Mouse (Mus musculus) neural tube, embryonic 12.5 days (tissue): ENCODE measurements around the gene Rapgef5. TPM values are rescaled to one million over a fixed set of nuclear protein-coding genes. Genes with fewer than 3 reads are reported as not detected.
A peak's percentile ranks its signal among the peaks of the same experiment; 100 is the strongest.

Experiments
- ATAC-seq: fragments of 200-750 bp; cut with Nextera tagmentation; 2 replicates; pipeline ENCODE4 v1.8.0; 2017; ENCODE audit warnings: low read depth, mild to moderate bottlenecking, moderate TSS enrichment, moderate library complexity; ENCODE audit not compliant: low FRiP score
- H3K27ac ChIP-seq: fragments of 300-500 bp; sonication (generic); 2 replicates; pipeline ENCODE4 v1.5.1; 2016
- H3K27me3 ChIP-seq: fragments of 300-500 bp; sonication (generic); replicated peaks from 2 replicates; pipeline ENCODE4 v1.6.1; 2016; ENCODE audit warnings: mild to moderate bottlenecking
- H3K36me3 ChIP-seq: fragments of 300-500 bp; sonication (generic); 2 replicates; pipeline ENCODE4 v1.6.1; 2016; ENCODE audit warnings: mild to moderate bottlenecking
- H3K4me1 ChIP-seq: fragments of 300-500 bp; sonication (generic); 2 replicates; pipeline ENCODE4 v1.6.1; 2016
- H3K4me2 ChIP-seq: fragments of 300-500 bp; sonication (generic); replicated peaks from 2 replicates; pipeline ENCODE4 v1.6.1; 2016; ENCODE audit warnings: mild to moderate bottlenecking
- H3K4me3 ChIP-seq: fragments of 300-500 bp; sonication (generic); 2 replicates; pipeline ENCODE4 v1.5.1; 2016
- H3K9ac ChIP-seq: fragments of 300-500 bp; sonication (generic); 2 replicates; pipeline ENCODE4 v1.6.1; 2016; ENCODE audit warnings: mild to moderate bottlenecking
- H3K9me3 ChIP-seq: fragments of 300-500 bp; sonication (generic); 2 replicates; pipeline ENCODE4 v1.6.1; 2016; ENCODE audit warnings: mild to moderate bottlenecking
- WGBS: fragments of 180-500 bp; shearing (Covaris S2); methylation state at CpG from one replicate; pipeline ENCODE4 v1.1.7; 2016; 5-methylcytosine and 5-hydroxymethylcytosine counted together
- polyA plus RNA-seq: library from polyadenylated mRNA; unstranded; fragments of >200 nt; fragmentation: Nextera tagmentation; extraction: Ambion mirVana; gene quantifications from 2 replicates; pipeline ENCODE4 v1.2.1, GENCODE M21; 2016

Gene Rapgef5
- polyA plus RNA-seq, 1 experiment from 2014 or later: 35.8 TPM

GRCm38 (mm10) chr12:117684788-117685187 is 168.5 kb downstream of the Rapgef5 start:
- H3K36me3 ChIP-seq: no peaks in the 10 kb centered on the region
- no peak for ATAC-seq
- no peak overlapping the region for H3K9ac ChIP-seq
- WGBS: 15% methylated on average over 3 of the region's 3 CpGs
- H3K4me3 ChIP-seq: no peak overlapping the region
- no peak overlapping the region for H3K27ac ChIP-seq
- H3K9me3 ChIP-seq: no peaks in the 10 kb centered on the region
- no peak overlapping the region for H3K4me2 ChIP-seq
- H3K4me1 ChIP-seq: peaks cover 30% of the 10 kb centered on the region
- no peaks in the 10 kb centered on the region for H3K27me3 ChIP-seq

GRCm38 (mm10) chr12:117685336-117685735 is 169.1 kb downstream of the Rapgef5 start:
- H3K4me1 ChIP-seq: peaks cover 30% of the 10 kb centered on the region
- no peaks in the 10 kb centered on the region for H3K27me3 ChIP-seq
- H3K9ac ChIP-seq: no peak overlapping the region
- no peak overlapping the region for H3K4me3 ChIP-seq
- no peaks in the 10 kb centered on the region for H3K9me3 ChIP-seq
- no peaks in the 10 kb centered on the region for H3K36me3 ChIP-seq
- ATAC-seq: no peak
- no peak overlapping the region for H3K4me2 ChIP-seq
- H3K27ac ChIP-seq: no peak overlapping the region

- no peaks in the 10 kb centered on the region for H3K27me3 ChIP-seq
- H3K36me3 ChIP-seq: no peaks in the 10 kb centered on the region
- H3K9me3 ChIP-seq: no peaks in the 10 kb centered on the region
- 32% methylated on average over 3 of the region's 3 CpGs for WGBS
- H3K4me2 ChIP-seq: no peak overlapping the region; the same call in 1 of the 2 replicates
- H3K4me3 ChIP-seq: no peak overlapping the region
- no peak overlapping the region for H3K27ac ChIP-seq
- H3K4me1 ChIP-seq: peaks cover 34% of the 10 kb centered on the region
- no peak for ATAC-seq
- H3K9ac ChIP-seq: no peak overlapping the region
These were observed 170.5 kb downstream of the Rapgef5 start for GRCm38 (mm10) chr12:117686732-117687131.

DNA sequence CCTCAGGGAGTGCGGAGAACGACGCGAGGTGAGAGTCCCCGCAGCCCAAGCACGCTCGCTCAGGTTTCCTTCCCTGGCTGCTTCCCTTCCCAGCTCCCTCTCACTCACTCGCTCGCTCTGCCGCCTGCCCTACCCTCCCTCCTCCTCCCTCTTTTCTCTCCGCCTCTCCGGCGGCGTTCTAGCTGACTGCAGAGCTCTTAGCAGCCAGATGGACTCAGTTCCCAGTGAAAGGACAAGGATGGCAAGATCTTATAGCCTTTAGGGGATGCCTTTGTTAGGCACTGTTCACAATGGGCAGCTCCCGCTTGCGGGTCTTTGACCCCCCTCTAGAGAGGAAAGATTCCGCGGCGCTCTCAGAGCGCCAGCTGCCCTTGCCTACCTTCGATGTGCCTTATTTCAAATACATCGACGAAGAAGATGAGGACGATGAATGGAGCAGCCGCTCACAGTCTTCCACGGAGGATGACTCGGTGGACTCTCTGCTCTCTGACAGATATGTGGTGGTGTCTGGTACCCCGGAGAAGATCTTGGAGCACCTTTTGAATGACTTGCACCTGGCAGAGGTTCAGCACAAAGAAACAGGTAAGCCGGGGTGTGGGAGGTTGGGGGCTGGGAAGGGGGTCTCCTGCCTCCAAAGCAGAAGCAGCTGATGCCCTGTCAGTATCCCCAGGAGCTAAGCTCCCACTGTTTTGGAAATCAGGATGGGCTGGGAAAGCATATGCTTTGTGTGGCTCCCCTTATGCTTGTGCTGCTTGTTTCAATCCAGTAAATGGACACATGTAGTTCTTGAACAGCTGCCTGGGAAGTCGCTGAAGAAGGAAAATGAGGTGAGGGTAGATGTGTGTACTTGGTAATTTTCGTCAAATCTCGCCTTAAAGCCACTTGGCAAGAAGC is 172.6 kb downstream of the Rapgef5 start:
- Histone ChIP-seq H3K4me1 (peaks cover 42% of the 10 kb centered on the region), H3K4me3 (peak overlapping the region; percentile 51), H3K9ac (peak overlapping the region; percentile 71), H3K27ac (peak overlapping the region; percentile 85), H3K27me3 (no peaks in the 10 kb centered on the region), H3K4me2 (peak overlapping the region; percentile 64), H3K9me3 (no peaks in the 10 kb centered on the region), H3K36me3 (no peaks in the 10 kb centered on the region)
- peak; percentile 84 for ATAC-seq
- WGBS: 3% methylated on average over 32 of the region's 32 CpGs

- 76% methylated on average over 5 of the region's 5 CpGs for WGBS
- Histone ChIP-seq H3K4me3 (peak overlapping the region; percentile 24), H3K4me1 (peaks cover 30% of the 10 kb centered on the region), H3K27ac (no peak overlapping the region), H3K4me2 (peak overlapping the region; percentile 64), H3K27me3 (no peaks in the 10 kb centered on the region), H3K9me3 (no peaks in the 10 kb centered on the region), H3K36me3 (no peaks in the 10 kb centered on the region), H3K9ac (0 out of 2 replicates have a peak overlapping the region, but pooled peaks have one; percentile 6)
- ATAC-seq: no peak
These were observed 175.1 kb downstream of the Rapgef5 start for GRCm38 (mm10) chr12:117691336-117691735.

- H3K9me3 ChIP-seq: no peaks in the 10 kb centered on the region
- H3K4me3 ChIP-seq: 0 out of 2 replicates have a peak overlapping the region, but pooled peaks have one; percentile 5
- no peak for ATAC-seq
- peak overlapping the region; percentile 38; the same call in 1 of the 2 replicates for H3K9ac ChIP-seq
- no peaks in the 10 kb centered on the region for H3K27me3 ChIP-seq
- H3K4me1 ChIP-seq: peaks cover 22% of the 10 kb centered on the region
- 28% methylated on average over 1 of the region's 1 CpGs for WGBS
- no peak overlapping the region for H3K27ac ChIP-seq
- peak overlapping the region; percentile 64 for H3K4me2 ChIP-seq
- no peaks in the 10 kb centered on the region for H3K36me3 ChIP-seq
These were observed 176.5 kb downstream of the Rapgef5 start for GRCm38 (mm10) chr12:117692775-117693174.

DNA sequence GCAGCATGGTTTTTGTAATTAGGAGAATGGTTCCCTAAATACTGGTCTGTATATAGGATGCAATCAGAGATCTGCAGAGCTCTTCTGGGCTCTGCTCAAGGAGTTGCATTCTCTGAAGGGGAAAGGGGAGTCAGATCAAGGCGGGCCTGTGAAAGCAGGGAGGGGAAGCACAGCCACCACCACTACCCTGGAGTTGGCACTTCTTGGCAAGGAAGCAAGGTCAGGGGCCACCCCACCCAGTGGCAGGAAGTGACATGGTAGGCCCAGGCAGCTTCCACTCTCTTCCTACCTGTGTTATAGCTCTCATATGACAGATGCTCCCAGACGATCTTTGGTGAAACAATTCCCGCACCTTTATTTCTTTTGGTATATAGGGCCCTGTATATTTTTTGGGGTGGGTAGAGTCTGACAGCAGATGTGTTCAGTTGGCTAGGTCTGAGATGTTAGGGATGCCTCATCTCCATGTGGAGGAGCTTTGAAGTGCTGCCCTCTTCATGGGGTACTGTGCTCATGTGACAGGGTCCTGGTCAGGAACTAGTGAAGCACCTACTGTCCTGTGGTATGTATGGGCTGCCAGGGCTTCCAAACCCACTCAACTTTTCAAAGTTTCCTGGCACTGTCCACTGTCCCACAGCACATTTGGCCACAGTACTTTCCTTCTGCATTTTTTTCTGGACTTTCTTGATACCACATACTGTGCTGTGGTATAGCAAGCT is 183.8 kb downstream of the Rapgef5 start:
- WGBS: 91% methylated on average over 3 of the region's 3 CpGs
- H3K27me3 ChIP-seq: no peaks in the 10 kb centered on the region
- no peak for ATAC-seq

DNA sequence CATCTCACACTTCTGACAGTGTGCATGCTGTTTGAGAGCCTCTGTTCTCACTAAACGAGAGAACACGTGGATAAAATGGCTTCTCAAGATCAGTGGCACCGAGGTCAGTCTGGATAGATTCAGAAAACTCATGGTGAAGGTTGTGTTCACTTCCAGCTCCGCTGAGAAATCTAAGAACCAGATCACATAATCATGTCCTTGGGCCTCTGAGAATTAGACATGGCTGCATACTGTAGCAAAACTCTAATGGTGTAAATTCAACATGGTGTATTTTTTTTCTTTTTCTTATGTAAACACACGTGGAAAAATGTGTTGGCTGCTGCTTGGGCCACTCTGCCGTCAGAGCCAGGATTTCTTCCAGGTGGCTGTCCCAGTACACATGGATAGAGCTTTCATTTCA is 184.6 kb downstream of the Rapgef5 start:
- ATAC-seq: no peak
- 0 out of 2 replicates have a peak, but pooled peaks cover 6% of the 10 kb centered on the region for H3K4me1 ChIP-seq

More for the DNA sequence above, 183.8 kb downstream of the Rapgef5 start:
- no peak overlapping the region for H3K9ac ChIP-seq
- H3K4me2 ChIP-seq: no peak overlapping the region
- no peak overlapping the region for H3K27ac ChIP-seq
- no peaks in the 10 kb centered on the region for H3K9me3 ChIP-seq
- no peak overlapping the region for H3K4me3 ChIP-seq
- H3K4me1 ChIP-seq: 0 out of 2 replicates have a peak, but pooled peaks cover 6% of the 10 kb centered on the region
- no peaks in the 10 kb centered on the region for H3K36me3 ChIP-seq

GRCm38 (mm10) chr12:117702291-117702690 is 186.0 kb downstream of the Rapgef5 start:
- WGBS: 84% methylated on average over 8 of the region's 8 CpGs
- H3K4me1 ChIP-seq: 0 out of 2 replicates have a peak, but pooled peaks cover 6% of the 10 kb centered on the region
- H3K9ac ChIP-seq: no peak overlapping the region
- no peaks in the 10 kb centered on the region for H3K9me3 ChIP-seq
- no peaks in the 10 kb centered on the region for H3K27me3 ChIP-seq
- no peak overlapping the region for H3K27ac ChIP-seq
- H3K4me3 ChIP-seq: no peak overlapping the region
- no peak for ATAC-seq
- H3K4me2 ChIP-seq: no peak overlapping the region
- no peaks in the 10 kb centered on the region for H3K36me3 ChIP-seq

More for the DNA sequence above, 184.6 kb downstream of the Rapgef5 start:
- H3K36me3 ChIP-seq: no peaks in the 10 kb centered on the region
- no peaks in the 10 kb centered on the region for H3K9me3 ChIP-seq
- H3K27ac ChIP-seq: no peak overlapping the region
- no peak overlapping the region for H3K9ac ChIP-seq
- no peak overlapping the region for H3K4me2 ChIP-seq
- no peak overlapping the region for H3K4me3 ChIP-seq
- no peaks in the 10 kb centered on the region for H3K27me3 ChIP-seq
- 77% methylated on average over 6 of the region's 6 CpGs for WGBS

DNA sequence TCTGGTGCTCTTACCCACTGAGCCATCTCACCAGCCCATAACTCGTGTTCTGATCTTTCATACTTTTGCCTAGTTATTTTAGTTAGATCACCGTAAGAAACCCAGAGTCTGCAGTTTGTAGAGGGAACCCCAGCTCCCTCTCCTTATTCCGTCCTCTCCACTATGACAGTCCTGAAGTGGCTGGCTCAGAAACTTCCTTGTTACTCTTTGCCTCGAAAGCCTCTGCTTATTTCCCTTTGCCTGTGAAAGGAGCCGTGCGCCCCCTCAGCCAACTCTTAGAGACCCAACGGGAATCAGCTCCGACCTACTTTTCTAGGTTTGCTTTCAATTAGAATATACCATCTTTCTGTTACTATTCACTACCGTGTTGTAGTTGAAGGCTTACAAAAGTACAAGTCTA is 186.6 kb downstream of the Rapgef5 start:
- ATAC-seq: no peak
- no peak overlapping the region for H3K9ac ChIP-seq
- H3K4me2 ChIP-seq: no peak overlapping the region
- 91% methylated on average over 9 of the region's 9 CpGs for WGBS
- no peaks in the 10 kb centered on the region for H3K27me3 ChIP-seq
- no peak overlapping the region for H3K4me3 ChIP-seq
- H3K4me1 ChIP-seq: 0 out of 2 replicates have a peak, but pooled peaks cover 6% of the 10 kb centered on the region
- no peaks in the 10 kb centered on the region for H3K36me3 ChIP-seq
- no peak overlapping the region for H3K27ac ChIP-seq
- no peaks in the 10 kb centered on the region for H3K9me3 ChIP-seq

- Histone ChIP-seq H3K9me3 (no peaks in the 10 kb centered on the region), H3K4me2 (no peak overlapping the region), H3K27ac (no peak overlapping the region), H3K27me3 (no peaks in the 10 kb centered on the region), H3K9ac (no peak overlapping the region), H3K4me1 (0 out of 2 replicates have a peak, but pooled peaks cover 6% of the 10 kb centered on the region), H3K36me3 (no peaks in the 10 kb centered on the region), H3K4me3 (no peak overlapping the region)
- 49% methylated on average over 2 of the region's 2 CpGs for WGBS
- no peak for ATAC-seq
These were observed 187.1 kb downstream of the Rapgef5 start for GRCm38 (mm10) chr12:117703413-117703812.

- Histone ChIP-seq H3K27me3 (no peaks in the 10 kb centered on the region), H3K27ac (no peak overlapping the region), H3K36me3 (no peaks in the 10 kb centered on the region), H3K4me2 (no peak overlapping the region), H3K9ac (no peak overlapping the region), H3K9me3 (no peaks in the 10 kb centered on the region), H3K4me1 (peaks cover 10% of the 10 kb centered on the region; the same call in 1 of the 2 replicates), H3K4me3 (no peak overlapping the region)
- ATAC-seq: no peak
- WGBS: 81% methylated on average over 3 of the region's 3 CpGs
These were observed 189.0 kb downstream of the Rapgef5 start for GRCm38 (mm10) chr12:117705308-117705707.
